Mouse (Mus musculus) olfactory bulb, adult 2 months (tissue): ENCODE measurements around the gene Gm42791.

Source experiments
- CTCF ChIP-seq: fragments of 200-500 bp; IDR thresholded peaks from 2 replicates; pipeline ENCODE4 v1.5.1; 2012; ENCODE audit warnings: low read depth, mild to moderate bottlenecking, low read length, moderate library complexity; ENCODE audit not compliant: insufficient read depth
- POLR2A ChIP-seq: fragments of 200-500 bp; IDR thresholded peaks from 2 replicates; pipeline ENCODE4 v1.6.1; 2012; ENCODE audit warnings: mild to moderate bottlenecking, low read depth, low read length, moderate library complexity; ENCODE audit not compliant: insufficient read depth

- no peak for TF ChIP-seq CTCF
- no peak for TF ChIP-seq POLR2A
Observed at GRCm38 (mm10) chr5:148922773-148923172, 72.2 kb downstream of the Gm42791 start.
